Mouse (Mus musculus) cerebellum, postnatal 10 days (tissue): ENCODE results near the gene Tgfbi.

ENCODE experiments used
- DNase-seq, 2 experiments: peaks; one replicate each; pipeline ENCODE4 v3.0.0; 2021; ENCODE audit warnings: mixed read lengths in 2 of 2

Gene Tgfbi

GRCm38 (mm10) chr13:56634920-56635319, 25.6 kb downstream of the Tgfbi start:
- DNase-seq = no peak

- no peak for DNase-seq
Observed at GRCm38 (mm10) chr13:56637027-56637426, 27.7 kb downstream of the Tgfbi start.

- peak in 1 of 2 experiments; percentile 20 for DNase-seq
Observed at GRCm38 (mm10) chr13:56641746-56642145, 32.4 kb downstream of the Tgfbi start.

GRCm38 (mm10) chr13:56644031-56644430, 34.7 kb downstream of the Tgfbi start:
- no peak for DNase-seq

DNA sequence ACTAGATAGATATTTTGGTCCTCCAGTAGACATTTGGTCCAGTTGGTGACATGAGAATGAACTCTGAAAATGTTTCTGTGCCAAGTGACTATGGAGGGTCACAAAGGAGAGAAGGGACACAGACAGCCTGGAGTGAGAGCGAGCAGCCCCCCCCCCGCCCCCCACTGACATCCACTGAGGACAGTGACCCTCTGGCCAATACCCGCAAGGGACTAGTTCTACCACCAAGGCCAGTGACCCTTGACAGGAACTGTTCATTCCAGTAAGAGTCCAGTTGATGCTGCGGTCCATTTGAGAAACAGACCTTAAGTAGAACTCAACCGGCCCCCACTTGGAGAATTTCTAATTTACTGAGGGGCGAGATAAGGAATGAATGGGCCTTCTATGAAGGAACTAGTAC, 36.4 kb downstream of the Tgfbi start:
- DNase-seq = no peak

GRCm38 (mm10) chr13:56647597-56648405, 38.5 kb downstream of the Tgfbi start:
- DNase-seq = peak; percentile 17 to 32

DNA sequence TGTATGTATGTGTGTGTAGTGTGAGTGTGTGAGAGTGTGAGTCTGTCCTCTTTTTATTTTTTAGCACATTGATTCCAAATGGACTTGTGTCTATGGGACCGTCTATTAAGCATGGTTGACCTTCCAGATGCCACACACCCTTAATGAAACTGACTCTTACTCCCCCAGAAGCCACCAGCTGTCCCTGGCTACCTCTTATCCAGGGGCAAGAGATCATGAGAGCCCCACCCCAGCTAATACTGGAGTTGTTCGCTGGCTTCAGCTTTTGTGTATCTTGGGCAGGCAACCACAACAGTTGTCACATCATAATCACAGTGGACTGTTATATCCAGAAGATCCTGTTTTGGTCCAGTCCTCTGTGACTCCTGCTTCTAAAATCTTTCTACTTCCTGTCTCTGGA, 40.7 kb downstream of the Tgfbi start:
- no peak for DNase-seq

GRCm38 (mm10) chr13:56652381-56652780, 43.1 kb downstream of the Tgfbi start:
- DNase-seq = no peak

GRCm38 (mm10) chr13:56654176-56654575, 44.9 kb downstream of the Tgfbi start:
- DNase-seq = no peak

DNA sequence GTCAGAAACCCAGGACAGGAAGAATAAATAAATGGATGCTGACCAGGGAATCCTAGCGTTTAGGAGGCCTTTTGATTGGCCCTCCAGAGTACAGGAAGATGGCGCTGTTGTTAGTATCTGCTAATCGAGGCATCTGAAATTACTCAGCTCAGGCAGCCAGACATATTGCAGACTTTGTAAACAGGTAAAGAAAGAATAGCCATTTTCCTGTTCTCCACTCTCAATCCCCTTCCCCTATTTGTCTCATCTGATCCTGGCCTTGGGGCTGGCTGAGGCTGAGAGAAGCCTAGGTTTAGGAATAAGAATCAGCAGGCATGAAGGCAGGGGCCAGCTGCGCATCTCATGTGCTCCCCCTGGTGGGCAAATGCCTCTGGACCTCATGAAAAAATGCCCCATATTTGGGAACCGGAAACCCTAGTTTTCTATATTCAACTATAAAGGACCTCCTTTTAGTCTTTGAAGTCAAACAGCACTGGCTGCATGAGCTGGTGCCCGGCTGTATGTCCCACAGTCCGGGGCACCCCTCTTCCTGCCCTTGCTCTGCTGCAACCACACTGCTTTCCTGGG, 48.7 kb downstream of the Tgfbi start:
- DNase-seq = peak; percentile 86 to 89

DNA sequence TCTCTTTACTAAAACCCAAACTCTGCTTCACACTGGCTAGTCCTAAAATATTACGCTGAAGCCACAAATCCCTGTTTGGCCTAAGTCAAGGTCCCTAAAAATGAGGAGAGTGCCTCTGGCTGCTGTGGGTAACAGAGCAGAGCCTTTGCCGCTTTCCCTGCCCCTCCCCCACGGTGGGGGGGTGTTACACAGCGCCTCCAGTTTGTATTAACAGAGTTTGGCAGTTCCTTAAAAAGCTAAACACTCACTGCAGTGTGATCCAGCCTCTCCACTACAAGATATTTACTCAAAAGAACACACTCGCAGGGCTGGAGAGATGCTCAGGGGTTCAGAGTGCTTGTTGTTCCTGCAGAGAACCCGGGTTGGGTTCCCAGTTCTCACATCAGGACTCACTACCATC, 49.6 kb downstream of the Tgfbi start:
- no peak for DNase-seq

GRCm38 (mm10) chr13:56661914-56662621, 52.7 kb downstream of the Tgfbi start:
- DNase-seq = no peak

DNA sequence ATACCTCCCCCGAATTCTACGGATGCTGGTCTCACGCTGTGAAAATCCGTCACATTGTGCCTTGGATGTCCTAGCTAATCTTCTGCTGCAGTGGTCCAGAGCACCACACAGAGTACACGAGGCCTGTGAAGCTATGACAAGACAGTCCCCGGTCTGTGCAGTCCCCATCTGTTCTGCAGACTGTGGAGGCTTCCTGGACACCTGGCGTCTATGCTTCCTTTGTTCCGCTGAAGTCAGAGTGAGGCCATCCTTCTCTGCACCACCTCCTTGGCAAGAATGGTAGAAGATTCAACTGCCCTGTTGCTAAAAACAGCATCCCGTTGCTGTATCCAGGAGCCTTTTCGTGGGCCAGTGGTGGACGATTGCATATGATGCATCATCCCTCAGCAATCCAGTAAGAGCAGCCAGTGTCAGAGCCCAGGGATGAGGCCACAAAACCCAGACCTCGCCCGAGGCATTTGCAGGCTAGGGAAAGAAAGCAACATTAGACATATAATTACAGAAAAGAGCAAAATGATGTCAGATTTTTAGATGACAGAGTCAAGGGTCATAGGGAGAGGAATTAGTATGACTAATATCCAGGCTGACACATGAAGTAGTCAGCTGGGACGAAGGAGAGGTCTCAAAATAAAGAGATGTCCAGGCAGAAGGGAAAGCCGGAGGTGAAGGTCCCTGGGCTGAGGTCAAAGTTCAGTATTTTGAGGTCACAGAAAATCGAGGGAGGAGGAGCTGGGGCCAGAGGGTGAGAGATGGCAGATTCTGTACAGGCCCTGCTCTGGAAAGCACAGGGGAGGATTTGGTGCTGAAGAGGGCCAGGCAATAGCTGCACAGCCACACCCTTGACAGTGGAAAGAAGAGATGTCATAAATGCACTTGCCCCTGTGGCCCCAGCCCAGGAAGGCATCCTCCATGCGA, 55.2 kb downstream of the Tgfbi start:
- peak; percentile 24 to 25 for DNase-seq

GRCm38 (mm10) chr13:56671206-56671605, 61.9 kb downstream of the Tgfbi start:
- DNase-seq = peak; percentile 37 to 50

- DNase-seq = no peak
Observed at GRCm38 (mm10) chr13:56677731-56678130, 68.4 kb downstream of the Tgfbi start.

DNA sequence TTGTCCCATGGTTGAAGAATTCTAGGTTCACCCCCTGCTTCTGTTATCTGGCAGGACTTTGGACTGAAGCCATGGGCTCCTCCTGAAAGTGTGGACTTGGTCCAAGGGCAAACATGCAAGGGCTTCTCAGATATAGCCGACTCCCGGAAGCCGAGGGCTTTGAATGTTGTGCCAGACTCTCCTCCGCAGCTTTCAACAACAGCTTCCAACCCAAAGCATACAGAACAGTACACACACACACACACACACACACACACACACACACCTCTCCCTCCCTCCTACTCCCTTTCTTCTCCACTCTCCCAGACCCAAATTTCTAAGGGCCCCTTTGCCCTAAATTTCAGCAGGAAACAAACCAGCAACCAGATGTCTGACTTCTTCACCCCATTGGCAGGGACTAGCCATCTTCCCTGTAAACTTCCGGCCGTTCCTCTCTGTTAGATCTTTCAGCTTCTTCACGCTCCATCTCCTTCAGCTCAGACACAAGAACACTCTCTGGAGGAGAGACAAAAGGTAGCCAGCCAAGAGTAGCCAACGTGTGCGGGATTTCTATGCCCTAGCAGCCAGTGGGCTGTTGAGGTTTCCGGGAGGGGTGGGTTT, 69.0 kb downstream of the Tgfbi start:
- DNase-seq = peak; percentile 36 to 44

GRCm38 (mm10) chr13:56678826-56679504, 69.6 kb downstream of the Tgfbi start:
- DNase-seq = no peak

- peak in 1 of 2 experiments; percentile 32 for DNase-seq
Observed at GRCm38 (mm10) chr13:56681924-56682323, 72.6 kb downstream of the Tgfbi start.

GRCm38 (mm10) chr13:56682326-56682725, 73.0 kb downstream of the Tgfbi start:
- peak; percentile 86 to 91 for DNase-seq

DNA sequence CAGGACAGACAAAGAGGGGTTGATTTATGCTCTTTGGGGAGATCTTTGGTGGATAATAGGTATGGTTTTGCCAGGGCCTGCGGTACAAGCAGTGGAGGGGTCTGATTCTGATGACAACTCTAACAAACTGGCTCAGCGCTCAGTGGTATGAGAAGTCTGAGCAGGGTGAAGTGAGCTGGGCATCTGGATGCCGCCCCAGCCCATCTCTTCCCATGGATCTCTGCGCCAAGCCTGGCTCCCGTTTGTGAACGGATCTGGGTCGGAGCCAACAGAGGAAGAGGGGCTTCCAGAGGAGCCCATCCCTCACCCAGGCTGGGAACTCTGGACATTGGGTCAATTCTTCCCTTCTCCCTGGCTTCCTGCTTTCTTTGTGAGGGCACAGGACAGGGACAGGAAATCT, 74.0 kb downstream of the Tgfbi start:
- peak; percentile 65 to 67 for DNase-seq
